ENCODE assay signal across 19 mouse cellular contexts in genomic region chr4:130711353-130711848, GRCm38 (mm10). TPM values are rescaled to one million over a fixed set of nuclear protein-coding genes. Genes with fewer than 3 reads are reported as not detected.
DNase-seq lines count a peak whose midpoint lies in the region; ATAC-seq and TF ChIP-seq lines count a peak whose summit lies in the region.
"Had no signal": no experiment of that assay in that cellular context is flagged by ENCODE, and none has a peak within 500 bp of the region (broad histone marks: within the 10 kb centered on the region; RNA-seq: fewer than 3 reads in every experiment).

No protein-coding gene starts in this region.

- no peak overlapping the region for H3K4me3 ChIP-seq in embryonic facial prominence, embryonic 14.5 days (ENCODE audit: low read depth, low read length)
- no peak overlapping the region for H3K4me3 ChIP-seq in embryonic facial prominence, embryonic 10.5 days
- no peak overlapping the region for H3K4me3 ChIP-seq in liver, embryonic 11.5 days (ENCODE audit: low read depth, low read length)
- no peak overlapping the region for H3K4me3 ChIP-seq in liver, embryonic 14.5 days (ENCODE audit: insufficient read depth in 1 of 2, low read depth in 2 of 2, low read length in 2 of 2)
- H3K4me3 ChIP-seq: embryonic facial prominence, embryonic 15.5 days; heart, adult 2 months; hindbrain, embryonic 15.5 days; neural tube, embryonic 12.5 days had no signal

- no peak for DNase-seq in embryonic facial prominence, embryonic 14.5 days (ENCODE audit: low spot score)
- no peak for DNase-seq in embryonic facial prominence, embryonic 10.5 days (ENCODE audit: low spot score)
- no peak for DNase-seq in liver, embryonic 11.5 days (ENCODE audit: low spot score)
- no peak for DNase-seq in liver
- DNase-seq in brain, embryonic 14.5 days (ENCODE audit: low read depth): peak; percentile 53
- no peak for DNase-seq in liver, embryonic 14.5 days (ENCODE audit: low read depth in 3 of 3, low spot score in 3 of 3)
- DNase-seq in lung, postnatal 10 days: no peak
- DNase-seq: adrenal gland, postnatal 25 days; cerebellum, adult 9-11 months; gastrocnemius, postnatal 10 days; heart, adult 2 months; kidney, adult 18-20 months; kidney, postnatal 10 days; lung, embryonic 14.5 days; thymus, postnatal 36 days had no signal

- no peak overlapping the region for H3K4me2 ChIP-seq in embryonic facial prominence, embryonic 14.5 days (ENCODE audit: low read depth, low read length)
- H3K4me2 ChIP-seq in liver, embryonic 11.5 days: no peak overlapping the region; the same call in 1 of the 2 replicates
- H3K4me2 ChIP-seq in liver, embryonic 14.5 days (ENCODE audit: low read depth): peak overlapping the region; percentile 94
- H3K4me2 ChIP-seq: embryonic facial prominence, embryonic 15.5 days; hindbrain, embryonic 15.5 days; lung, embryonic 14.5 days; neural tube, embryonic 12.5 days had no signal

- no peak for TF ChIP-seq CTCF in brain, embryonic 14.5 days (IDR thresholded peaks at IDR 0.05; ENCODE audit: borderline replicate concordance, extremely low read depth, insufficient read depth, insufficient read length)
- no peak for TF ChIP-seq CTCF in liver, embryonic 14.5 days (IDR thresholded peaks at IDR 0.05; ENCODE audit: low read depth)

- H3K27me3 ChIP-seq in embryonic facial prominence, embryonic 14.5 days (replicated peaks; ENCODE audit: control insufficient read depth, insufficient read depth, low read length): no peaks in the 10 kb centered on the region
- no peaks in the 10 kb centered on the region for H3K27me3 ChIP-seq in embryonic facial prominence, embryonic 10.5 days (replicated peaks; ENCODE audit: low read depth, poor library complexity, severe bottlenecking)
- H3K27me3 ChIP-seq in liver, embryonic 11.5 days (replicated peaks; ENCODE audit: control insufficient read depth, insufficient read depth, low read length): no peaks in the 10 kb centered on the region
- no peaks in the 10 kb centered on the region for H3K27me3 ChIP-seq in liver, embryonic 14.5 days (ENCODE audit: control insufficient read depth, insufficient read depth, low read length)
- H3K27me3 ChIP-seq: embryonic facial prominence, embryonic 15.5 days; hindbrain, embryonic 15.5 days; neural tube, embryonic 12.5 days had no signal

- peak; percentile 35; the same call in 1 of the 2 replicates for ATAC-seq in embryonic facial prominence, embryonic 14.5 days (ENCODE audit: low read depth)
- ATAC-seq in liver, embryonic 11.5 days (replicated peaks; ENCODE audit: low FRiP score): no peak
- ATAC-seq in liver, embryonic 14.5 days (ENCODE audit: insufficient read depth): no peak
- no peak for ATAC-seq in cerebellum, adult (ENCODE audit: insufficient number of reproducible peaks, low FRiP score, low TSS enrichment)

- peaks cover 27% of the 10 kb centered on the region for H3K4me1 ChIP-seq in embryonic facial prominence, embryonic 14.5 days (ENCODE audit: control insufficient read depth, insufficient read depth, low read length)
- H3K4me1 ChIP-seq in embryonic facial prominence, embryonic 10.5 days: peaks cover 32% of the 10 kb centered on the region
- peaks cover 68% of the 10 kb centered on the region for H3K4me1 ChIP-seq in liver, embryonic 11.5 days (replicated peaks; ENCODE audit: control insufficient read depth, insufficient read depth, low read length)
- H3K4me1 ChIP-seq in liver, embryonic 14.5 days (replicated peaks; ENCODE audit: control insufficient read depth in 2 of 2, insufficient read depth in 2 of 2, low read length in 1 of 2): peaks cover 76 to 79% of the 10 kb centered on the region in 2 experiments

- no peak overlapping the region for H3K27ac ChIP-seq in embryonic facial prominence, embryonic 14.5 days (replicated peaks; ENCODE audit: low read depth, low read length)
- H3K27ac ChIP-seq in embryonic facial prominence, embryonic 10.5 days (replicated peaks): no peak overlapping the region
- peak overlapping the region; percentile 97 for H3K27ac ChIP-seq in liver, embryonic 11.5 days (ENCODE audit: low read depth, low read length)
- peak overlapping the region; percentile 100 for H3K27ac ChIP-seq in liver, embryonic 14.5 days
- H3K27ac ChIP-seq: heart, adult 2 months; hindbrain, embryonic 15.5 days; neural tube, embryonic 12.5 days had no signal

- WGBS in embryonic facial prominence, embryonic 14.5 days: 58% methylated on average over 5 of the region's 5 CpGs
- 68% methylated on average over 5 of the region's 5 CpGs for WGBS in embryonic facial prominence, embryonic 10.5 days
- 78% methylated on average over 5 of the region's 5 CpGs for WGBS in liver, embryonic 11.5 days
- 73% methylated on average over 5 of the region's 5 CpGs for WGBS in liver, embryonic 14.5 days (ENCODE audit: insufficient replicate concordance)

- TF ChIP-seq EP300 in liver, embryonic 14.5 days (IDR thresholded peaks at IDR 0.05; ENCODE audit: low read depth): no peak

- peaks cover 18% of the 10 kb centered on the region; the same call in 1 of the 2 replicates for H3K36me3 ChIP-seq in embryonic facial prominence, embryonic 14.5 days (ENCODE audit: control insufficient read depth, insufficient read depth, low read length)
- peaks cover 37% of the 10 kb centered on the region for H3K36me3 ChIP-seq in embryonic facial prominence, embryonic 10.5 days (replicated peaks)
- H3K36me3 ChIP-seq in liver, embryonic 11.5 days (ENCODE audit: control insufficient read depth, insufficient read depth, low read length): peaks cover 5% of the 10 kb centered on the region; the same call in 1 of the 2 replicates
- H3K36me3 ChIP-seq in liver, embryonic 14.5 days (replicated peaks; ENCODE audit: control insufficient read depth, insufficient read depth, low read depth): peaks cover 18% of the 10 kb centered on the region
- H3K36me3 ChIP-seq: hindbrain, embryonic 15.5 days; neural tube, embryonic 12.5 days had no signal

- H3K9me3 ChIP-seq in embryonic facial prominence, embryonic 14.5 days (ENCODE audit: control insufficient read depth, low read length): no peaks in the 10 kb centered on the region
- H3K9me3 ChIP-seq in embryonic facial prominence, embryonic 10.5 days: no peaks in the 10 kb centered on the region
- no peaks in the 10 kb centered on the region for H3K9me3 ChIP-seq in liver, embryonic 11.5 days (ENCODE audit: control insufficient read depth, low read length)
- H3K9me3 ChIP-seq in liver, embryonic 14.5 days (ENCODE audit: control insufficient read depth, low read length): no peaks in the 10 kb centered on the region
- H3K9me3 ChIP-seq: embryonic facial prominence, embryonic 15.5 days; hindbrain, embryonic 15.5 days; neural tube, embryonic 12.5 days had no signal

- no peak for TF ChIP-seq POLR2A in brain, embryonic 14.5 days (IDR thresholded peaks at IDR 0.05; ENCODE audit: borderline replicate concordance, extremely low read depth, insufficient read depth, insufficient read length, poor library complexity, severe bottlenecking)

- H3K9ac ChIP-seq in embryonic facial prominence, embryonic 14.5 days (ENCODE audit: low read depth, low read length): no peak overlapping the region
- H3K9ac ChIP-seq in liver, embryonic 11.5 days (ENCODE audit: low read depth, low read length): no peak overlapping the region
- peak overlapping the region; percentile 43 for H3K9ac ChIP-seq in liver, embryonic 14.5 days (replicated peaks)
- H3K9ac ChIP-seq: embryonic facial prominence, embryonic 15.5 days; hindbrain, embryonic 15.5 days; lung, embryonic 14.5 days; neural tube, embryonic 12.5 days had no signal

RNA-seq across cellular contexts. Expression of gene Pum1, which starts 48.3 kb away (rescaled TPM):
- 70.4 and 78.8 TPM in 2 replicates for polyA plus RNA-seq in embryonic facial prominence, embryonic 14.5 days (2014; fragmentation: Nextera tagmentation; extraction: Ambion mirVana)
- 120 and 129 TPM in 2 replicates for polyA plus RNA-seq in embryonic facial prominence, embryonic 10.5 days (2016; fragmentation: Nextera tagmentation; extraction: Ambion mirVana)
- polyA plus RNA-seq in liver, embryonic 11.5 days (2014; fragmentation: Nextera tagmentation; extraction: Ambion mirVana): 61.4 and 65.0 TPM in 2 replicates
- polyA plus RNA-seq in brain, embryonic 14.5 days (2012; rRNA removed): 97.2 and 106 TPM in 2 replicates
- polyA plus RNA-seq in liver, embryonic 14.5 days (2012; rRNA removed): 15.2 and 17.9 TPM in 2 replicates
- 23.1 and 26.8 TPM in 2 replicates for polyA plus RNA-seq in liver, embryonic 14.5 days (2014; fragmentation: Nextera tagmentation; extraction: Ambion mirVana)

Comparison
In these comparisons a context has a peak if more than half of its experiments do, and no peak if none do; other contexts are left out.
1. H3K27ac ChIP-seq: peak in liver, embryonic 11.5 days (single experiment) and liver, embryonic 14.5 days (single experiment); none in embryonic facial prominence, embryonic 14.5 days (single experiment) and embryonic facial prominence, embryonic 10.5 days (single experiment).